Mouse (Mus musculus) heart, adult 8-10 months (tissue): Measurements from ENCODE around the gene Cyth4. TPM values are rescaled to one million over a fixed set of nuclear protein-coding genes. Genes with fewer than 3 reads are reported as not detected.
A peak's percentile ranks its signal among the peaks of the same experiment; 100 is the strongest.

Experiments used
- DNase-seq: peaks from one replicate; pipeline ENCODE4 v3.0.0; 2022; ENCODE audit warnings: low spot score
- total RNA-seq, 4 experiments: library from RNA; stranded (reverse); gene quantifications; 2 replicates each; pipeline ENCODE4 v1.2.4; 2022

The Cyth4 gene
- 1 to 10 TPM; 4.2 to 8.7 (median 5.3) TPM for total RNA-seq

GRCm38 (mm10) chr15:78596914-78597313, at the start of gene Cyth4:
TSS of gene Cyth4 (plus strand) at chr15:78597047.
- peak; percentile 49 for DNase-seq

- DNase-seq, result no peak
These were observed 49.2 kb upstream of the Cyth4 start for GRCm38 (mm10) chr15:78547415-78548335.

- no peak for DNase-seq
These were observed 48.5 kb upstream of the Cyth4 start for GRCm38 (mm10) chr15:78548336-78548665.

- DNase-seq, result no peak
These were observed 48.1 kb upstream of the Cyth4 start for GRCm38 (mm10) chr15:78548711-78549110.

- no peak for DNase-seq
These were observed 47.6 kb upstream of the Cyth4 start for GRCm38 (mm10) chr15:78549189-78549734.

- peak; percentile 25 for DNase-seq
These were observed 42.1 kb upstream of the Cyth4 start for GRCm38 (mm10) chr15:78554545-78555313.

GRCm38 (mm10) chr15:78557693-78558535, 38.9 kb upstream of the Cyth4 start:
- DNase-seq, result no peak

- DNase-seq, result no peak
These were observed 37.5 kb upstream of the Cyth4 start for GRCm38 (mm10) chr15:78559141-78559979.

- DNase-seq, result no peak
These were observed 33.5 kb upstream of the Cyth4 start for GRCm38 (mm10) chr15:78563344-78563743.

- no peak for DNase-seq
These were observed 32.9 kb upstream of the Cyth4 start for GRCm38 (mm10) chr15:78563937-78564336.

GRCm38 (mm10) chr15:78564764-78565435, 31.9 kb upstream of the Cyth4 start:
- no peak for DNase-seq

- DNase-seq, result no peak
These were observed 29.2 kb upstream of the Cyth4 start for GRCm38 (mm10) chr15:78567608-78568120.

GRCm38 (mm10) chr15:78570170-78570569, 26.7 kb upstream of the Cyth4 start:
- no peak for DNase-seq

GRCm38 (mm10) chr15:78571554-78572269, 25.1 kb upstream of the Cyth4 start:
- no peak for DNase-seq

- DNase-seq, result no peak
These were observed 24.6 kb upstream of the Cyth4 start for GRCm38 (mm10) chr15:78572270-78572600.

GRCm38 (mm10) chr15:78572658-78573397, 24.0 kb upstream of the Cyth4 start, which contains the start of gene Rac2:
TSS of gene Rac2 (minus strand) at chr15:78572783.
- DNase-seq, result no peak

GRCm38 (mm10) chr15:78576284-78576810, 20.5 kb upstream of the Cyth4 start:
- no peak for DNase-seq

GRCm38 (mm10) chr15:78583352-78583751, 13.5 kb upstream of the Cyth4 start:
- no peak for DNase-seq
